ENCODE assay signal across 8 mouse cellular contexts in the genomic region with DNA sequence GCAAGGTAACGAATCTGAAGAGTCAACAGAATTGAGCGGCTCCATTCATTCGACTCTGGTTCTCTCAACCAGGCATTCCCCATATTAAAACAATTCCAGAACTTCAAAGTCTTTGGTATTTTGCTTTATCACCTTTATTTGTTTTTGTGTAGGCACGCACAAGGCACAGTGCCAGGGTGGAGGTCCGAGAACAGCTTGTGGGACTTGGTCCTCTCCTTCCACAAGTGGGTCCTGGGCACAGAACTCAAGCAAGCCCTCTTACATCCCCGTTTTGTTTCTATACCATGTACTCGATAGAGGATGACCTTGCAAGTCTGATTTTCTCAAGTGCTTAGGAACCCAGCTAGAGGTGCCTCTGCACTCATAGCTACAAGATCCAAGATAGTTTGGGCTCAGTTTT. TPM values are rescaled to one million over a fixed set of nuclear protein-coding genes. Genes with fewer than 3 reads are reported as not detected.
DNase-seq lines count a peak whose midpoint lies in the region; ATAC-seq and TF ChIP-seq lines count a peak whose summit lies in the region.

No protein-coding gene starts in this region.

- peak overlapping the region; percentile 51 for H3K4me3 ChIP-seq in kidney, adult 2 months (ENCODE audit: insufficient read depth, low read depth, low read length)
- H3K4me3 ChIP-seq in brown adipose tissue, adult 24 weeks (ENCODE audit: insufficient read depth, low read depth, low read length) = peak overlapping the region; percentile 81
- peak overlapping the region; percentile 46 for H3K4me3 ChIP-seq in hindbrain, embryonic 13.5 days
- peak overlapping the region; percentile 46 for H3K4me3 ChIP-seq in midbrain, embryonic 13.5 days (replicated peaks)

- H3K4me2 ChIP-seq in hindbrain, embryonic 13.5 days = peak overlapping the region; percentile 76
- peak overlapping the region; percentile 76 for H3K4me2 ChIP-seq in midbrain, embryonic 13.5 days (replicated peaks)

- peak overlapping the region; percentile 66 for H3K9ac ChIP-seq in hindbrain, embryonic 13.5 days
- 0 out of 2 replicates have a peak overlapping the region, but pooled peaks have one; percentile 52 for H3K9ac ChIP-seq in midbrain, embryonic 13.5 days (replicated peaks)

- no peaks in the 10 kb centered on the region for H3K27me3 ChIP-seq in kidney, adult 2 months (replicated peaks; ENCODE audit: control insufficient read depth, insufficient read depth, low read length)
- H3K27me3 ChIP-seq in hindbrain, embryonic 13.5 days = peaks cover 69% of the 10 kb centered on the region
- peaks cover 69% of the 10 kb centered on the region for H3K27me3 ChIP-seq in midbrain, embryonic 13.5 days

- peaks cover 13% of the 10 kb centered on the region; the same call in 1 of the 2 replicates for H3K4me1 ChIP-seq in kidney, adult 2 months (ENCODE audit: control insufficient read depth, insufficient read depth, low read length)
- peaks cover 12% of the 10 kb centered on the region for H3K4me1 ChIP-seq in brown adipose tissue, adult 24 weeks (ENCODE audit: control insufficient read depth, insufficient read depth, insufficient read length, low read length)
- peaks cover 31% of the 10 kb centered on the region for H3K4me1 ChIP-seq in hindbrain, embryonic 13.5 days (replicated peaks)
- peaks cover 29% of the 10 kb centered on the region for H3K4me1 ChIP-seq in midbrain, embryonic 13.5 days (replicated peaks)

- WGBS in kidney, adult 2 months = 23% methylated on average over 7 of the region's 7 CpGs
- 17% methylated on average over 7 of the region's 7 CpGs for WGBS in hindbrain, embryonic 13.5 days
- 20% methylated on average over 7 of the region's 7 CpGs for WGBS in midbrain, embryonic 13.5 days

- TF ChIP-seq POLR2A in kidney, adult 2 months (IDR thresholded peaks at IDR 0.05; ENCODE audit: low read depth, low read length) = no peak

- peak overlapping the region; percentile 62; the same call in 1 of the 2 replicates for H3K27ac ChIP-seq in kidney, adult 2 months (ENCODE audit: insufficient read depth, low read depth, low read length)
- H3K27ac ChIP-seq in brown adipose tissue, adult 24 weeks (replicated peaks; ENCODE audit: low read depth, low read length) = peak overlapping the region; percentile 69; the same call in 1 of the 2 replicates
- no peak overlapping the region for H3K27ac ChIP-seq in hindbrain, embryonic 13.5 days
- H3K27ac ChIP-seq in midbrain, embryonic 13.5 days = no peak overlapping the region

- DNase-seq in kidney, adult 2 months = no peak
- DNase-seq in kidney, postnatal 25 days = no peak
- no peak for DNase-seq in left cerebral cortex, adult 11 months (ENCODE audit: low spot score)
- DNase-seq in thymus, postnatal 36 days = no peak
- DNase-seq in right cerebral cortex, postnatal 14 days = no peak

- ATAC-seq in hindbrain, embryonic 13.5 days (ENCODE audit: low FRiP score) = no peak
- no peak for ATAC-seq in midbrain, embryonic 13.5 days

- no peaks in the 10 kb centered on the region for H3K36me3 ChIP-seq in kidney, adult 2 months (ENCODE audit: control insufficient read depth, insufficient read depth, low read length)
- H3K36me3 ChIP-seq in hindbrain, embryonic 13.5 days = no peaks in the 10 kb centered on the region
- no peaks in the 10 kb centered on the region for H3K36me3 ChIP-seq in midbrain, embryonic 13.5 days

- no peaks in the 10 kb centered on the region for H3K9me3 ChIP-seq in hindbrain, embryonic 13.5 days
- H3K9me3 ChIP-seq in midbrain, embryonic 13.5 days = no peaks in the 10 kb centered on the region

- no peak for TF ChIP-seq CTCF in kidney, adult 2 months (conservative IDR thresholded peaks at IDR 0.05; ENCODE audit: insufficient read depth, insufficient read length, low read depth, low read length)

RNA-seq across cellular contexts. Expression of gene Esrp2, which starts 1.8 kb away (rescaled TPM):
- polyA plus RNA-seq in kidney, adult 2 months (2012; rRNA removed) = 31.0 and 34.3 TPM in 2 replicates
- 0.63 and 1.5 TPM in 2 replicates for polyA plus RNA-seq in brown adipose tissue, adult 24 weeks (2012; ENCODE audit: insufficient read depth, insufficient read length, missing spikeins)
- polyA plus RNA-seq in hindbrain, embryonic 13.5 days (2015; fragmentation: Nextera tagmentation; extraction: Ambion mirVana) = 0.14 and 0.26 TPM in 2 replicates
- 0.09 TPM in 1 of 2 replicates, not detected in the other for polyA plus RNA-seq in midbrain, embryonic 13.5 days (2015; fragmentation: Nextera tagmentation; extraction: Ambion mirVana)

RNA-seq across cellular contexts. Expression of gene Pla2g15, which starts 11.6 kb away (rescaled TPM):
- polyA plus RNA-seq in kidney, adult 2 months (2012; rRNA removed) = 9.4 and 10.2 TPM in 2 replicates
- 7.8 and 13.4 TPM in 2 replicates for polyA plus RNA-seq in brown adipose tissue, adult 24 weeks (2012; ENCODE audit: insufficient read depth, insufficient read length, missing spikeins)
- 20.0 and 22.3 TPM in 2 replicates for polyA plus RNA-seq in hindbrain, embryonic 13.5 days (2015; fragmentation: Nextera tagmentation; extraction: Ambion mirVana)
- polyA plus RNA-seq in midbrain, embryonic 13.5 days (2015; fragmentation: Nextera tagmentation; extraction: Ambion mirVana) = 16.8 and 18.4 TPM in 2 replicates

RNA-seq across cellular contexts. Expression of gene Slc7a6, which starts 30.0 kb away (rescaled TPM):
- polyA plus RNA-seq in kidney, adult 2 months (2012; rRNA removed) = 8.2 and 9.8 TPM in 2 replicates
- 24.6 and 40.2 TPM in 2 replicates for polyA plus RNA-seq in brown adipose tissue, adult 24 weeks (2012; ENCODE audit: insufficient read depth, insufficient read length, missing spikeins)
- polyA plus RNA-seq in hindbrain, embryonic 13.5 days (2015; fragmentation: Nextera tagmentation; extraction: Ambion mirVana) = 66.4 and 71.4 TPM in 2 replicates
- polyA plus RNA-seq in midbrain, embryonic 13.5 days (2015; fragmentation: Nextera tagmentation; extraction: Ambion mirVana) = 76.0 and 81.0 TPM in 2 replicates

Comparison
In these comparisons a context has a peak if more than half of its experiments do, and no peak if none do; other contexts are left out.
1. H3K27ac ChIP-seq: peak in kidney, adult 2 months (single experiment) and brown adipose tissue, adult 24 weeks (single experiment); none in hindbrain, embryonic 13.5 days (single experiment) and midbrain, embryonic 13.5 days (single experiment).
2. RNA of gene Esrp2, which starts 1.8 kb away (polyA plus RNA-seq): 31.0 to 34.3 TPM in kidney, adult 2 months; 0.63 to 1.5 TPM in brown adipose tissue, adult 24 weeks, 0.14 to 0.26 TPM in hindbrain, embryonic 13.5 days and 0.09 TPM in midbrain, embryonic 13.5 days; every median in the first group is over 10 times any median in the second.
3. Peak in every context shown above with its lines, with median percentiles within 50 percentile points of each other: H3K4me3 ChIP-seq.